Mouse (Mus musculus) myocyte (in vitro differentiated cells): ENCODE data around the gene Lrsam1. TPM values are rescaled to one million over a fixed set of nuclear protein-coding genes. Genes with fewer than 3 reads are reported as not detected.

Experiments used
- H3K27me3 ChIP-seq: one replicate; pipeline ENCODE4 v1.6.1; 2011; ENCODE audit not compliant: control insufficient read depth, insufficient read depth, insufficient read length
- H3K36me3 ChIP-seq: one replicate; pipeline ENCODE4 v1.6.1; 2011; ENCODE audit not compliant: control insufficient read depth, insufficient read depth
- H3K4me2 ChIP-seq: one replicate; pipeline ENCODE4 v1.6.1; 2011; ENCODE audit warnings: low read depth, control low read depth
- H3K4me3 ChIP-seq: one replicate; pipeline ENCODE4 v1.5.1; 2011; ENCODE audit warnings: mild to moderate bottlenecking, control low read depth, moderate library complexity
- H3K79me2 ChIP-seq: one replicate; pipeline ENCODE4 v1.6.1; 2011; ENCODE audit not compliant: control insufficient read depth, insufficient read depth
- H3ac ChIP-seq: one replicate; pipeline ENCODE4 v1.6.1; 2011; ENCODE audit not compliant: control insufficient read depth, insufficient read length
- CEBPB ChIP-seq: IDR thresholded peaks from 2 replicates; pipeline ENCODE4 v1.6.1; 2011; ENCODE audit warnings: mild to moderate bottlenecking, moderate library complexity; ENCODE audit not compliant: poor library complexity, insufficient read depth, severe bottlenecking
- E2F4 ChIP-seq: IDR thresholded peaks from one replicate; pipeline ENCODE4 v1.6.1; 2011; ENCODE audit warnings: mild to moderate bottlenecking, control low read depth, moderate library complexity; ENCODE audit not compliant: insufficient read depth
- MAX ChIP-seq: IDR thresholded peaks from one replicate; pipeline ENCODE4 v1.6.1; 2011; ENCODE audit warnings: low read depth, mild to moderate bottlenecking, control low read depth
- MYOD1 ChIP-seq, 3 experiments: IDR thresholded peaks; one replicate each; pipeline ENCODE4 v1.6.1; 2011; ENCODE audit warnings: control low read depth in 2 of 3, low read depth in 2 of 3, mild to moderate bottlenecking in 2 of 3, moderate library complexity in 1 of 3; ENCODE audit not compliant: insufficient read length in 2 of 3, control insufficient read depth in 1 of 3
- MYOG ChIP-seq, 3 experiments: IDR thresholded peaks; one replicate each; pipeline ENCODE4 v1.6.1; 2011; ENCODE audit warnings: control low read depth in 2 of 3, low read depth in 2 of 3, mild to moderate bottlenecking in 2 of 3; ENCODE audit not compliant: insufficient read length in 2 of 3, control insufficient read depth in 1 of 3, insufficient read depth in 1 of 3
- POLR2A ChIP-seq: IDR thresholded peaks from one replicate; pipeline ENCODE4 v1.6.1; 2011; ENCODE audit warnings: low read depth, mild to moderate bottlenecking, control low read depth, moderate library complexity; ENCODE audit not compliant: insufficient read length
- POLR2AphosphoS2 ChIP-seq: IDR thresholded peaks from one replicate; pipeline ENCODE4 v1.6.1; 2011; ENCODE audit warnings: low read depth, control low read depth; ENCODE audit not compliant: insufficient read length
- REST ChIP-seq: IDR thresholded peaks from one replicate; pipeline ENCODE4 v1.6.1; 2011; ENCODE audit warnings: mild to moderate bottlenecking, control low read depth, moderate library complexity; ENCODE audit not compliant: insufficient read depth, insufficient read length
- SRF ChIP-seq: IDR thresholded peaks from one replicate; pipeline ENCODE4 v1.6.1; 2011; ENCODE audit warnings: low read depth; ENCODE audit not compliant: control insufficient read depth, insufficient read length
- TCF12 ChIP-seq: IDR thresholded peaks from one replicate; pipeline ENCODE4 v1.6.1; 2011; ENCODE audit warnings: mild to moderate bottlenecking, control low read depth; ENCODE audit not compliant: poor library complexity, insufficient read depth, severe bottlenecking
- TCF3 ChIP-seq: IDR thresholded peaks from one replicate; pipeline ENCODE4 v1.6.1; 2011; ENCODE audit warnings: low read depth, control low read depth; ENCODE audit not compliant: insufficient read length
- USF1 ChIP-seq: IDR thresholded peaks from one replicate; pipeline ENCODE4 v1.6.1; 2011; ENCODE audit warnings: low read depth, mild to moderate bottlenecking, control low read depth, moderate library complexity
- polyA plus RNA-seq: library from polyadenylated mRNA; unstranded; fragments of >200 nt; fragmentation: generic; extraction: Trizol; gene quantifications from one replicate; pipeline ENCODE4 v1.2.1, GENCODE M21; 2012; ENCODE audit warnings: missing spikeins

Lrsam1 gene
- polyA plus RNA-seq, 1 experiment, result 11.5 TPM

- Histone ChIP-seq H3K4me3 (peak overlapping the region; percentile 96), H3K27me3 (no peaks in the 10 kb centered on the region), H3K4me2 (peak overlapping the region; percentile 92), H3ac (peak overlapping the region; percentile 95), H3K79me2 (peaks cover 60% of the 10 kb centered on the region), H3K36me3 (no peaks in the 10 kb centered on the region)
- TF ChIP-seq CEBPB (no peak), SRF (no peak), MYOD1 (IDR thresholded peaks at IDR 0.05; ENCODE audit: control insufficient read depth in 1 of 3, insufficient read length in 2 of 3, low read depth in 2 of 3) (no peak), TCF12 (no peak), USF1 (no peak), POLR2AphosphoS2 (no peak), POLR2A (no peak), E2F4 (no peak), REST (no peak), TCF3 (no peak), MAX (no peak), MYOG (IDR thresholded peaks at IDR 0.05; ENCODE audit: control insufficient read depth in 1 of 3, insufficient read depth in 1 of 3, insufficient read length in 2 of 3, low read depth in 2 of 3) (no peak)
These were observed 84.7 kb downstream of the Lrsam1 start for GRCm38 (mm10) chr2:32876490-32877302.

DNA sequence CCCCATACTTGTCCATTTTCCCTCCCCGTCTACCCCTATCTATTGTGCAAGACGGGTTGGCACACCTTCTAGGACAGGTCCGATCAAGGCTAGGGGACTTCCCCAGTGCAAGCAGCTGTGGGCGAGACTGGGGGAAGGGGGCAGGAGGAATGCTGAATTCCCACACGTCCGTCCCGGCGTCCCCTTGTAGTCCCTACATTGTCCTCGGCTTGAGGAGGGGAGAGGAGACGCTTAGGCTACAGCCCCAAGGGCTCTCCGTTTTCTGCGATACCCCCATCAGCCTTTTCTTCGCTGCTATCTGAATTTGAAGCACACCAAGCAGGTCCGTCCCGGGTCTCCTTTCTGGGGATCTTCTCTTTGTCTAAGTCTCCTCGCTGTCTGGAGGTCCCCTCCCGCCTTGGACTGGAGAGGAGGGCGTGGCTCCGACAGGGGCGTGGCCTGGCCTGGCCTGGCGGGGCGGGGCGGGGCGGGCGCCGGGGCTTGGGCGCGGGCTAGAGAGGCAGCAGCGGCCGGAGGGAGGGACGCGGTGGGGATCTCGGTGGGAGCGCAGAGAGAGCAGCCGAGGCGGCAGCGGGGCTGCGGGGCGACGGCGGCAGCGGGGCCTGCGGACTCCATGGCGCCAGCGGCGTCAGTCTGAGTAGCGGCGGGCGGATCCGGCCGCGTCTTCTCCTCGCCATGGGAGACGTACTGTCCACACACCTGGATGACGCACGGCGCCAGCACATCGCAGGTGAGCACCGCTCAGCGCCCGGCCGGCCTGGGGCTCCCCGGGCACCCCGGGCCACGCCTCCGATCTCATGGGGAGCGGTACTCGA lies 85.5 kb downstream of the Lrsam1 start, which contains the start of gene Fam129b:
Gene Fam129b (plus strand): TSS at position 440 of the 815 bp plus-strand sequence.
- Histone ChIP-seq H3K27me3 (no peaks in the 10 kb centered on the region), H3K79me2 (peaks cover 59% of the 10 kb centered on the region), H3K4me2 (peak within 1 kb of the TSS; percentile 92), H3K4me3 (peak within 1 kb of the TSS; percentile 96), H3K36me3 (no peaks in the 10 kb centered on the region), H3ac (peak within 1 kb of the TSS; percentile 95)
- TF ChIP-seq USF1 (no peak), TCF12 (no peak), E2F4 (no peak), MYOG (IDR thresholded peaks at IDR 0.05; ENCODE audit: control insufficient read depth in 1 of 3, insufficient read depth in 1 of 3, insufficient read length in 2 of 3, low read depth in 2 of 3) (peak; percentile 51 to 89 (median 70)), CEBPB (peak; percentile 79), MAX (no peak), REST (no peak), POLR2AphosphoS2 (peak; percentile 90), MYOD1 (IDR thresholded peaks at IDR 0.05; ENCODE audit: control insufficient read depth in 1 of 3, insufficient read length in 2 of 3, low read depth in 2 of 3) (peak in 2 of 3 experiments; percentile 74 to 86), POLR2A (peak; percentile 79), SRF (peak; percentile 52), TCF3 (no peak)

Other genes with a start within 250 kb of the Lrsam1 start
- 76.6 TPM for gene Cdk9, start 248.5 kb downstream of the Lrsam1 start, polyA plus RNA-seq
- gene Sh2d3c, start 240.6 kb downstream of the Lrsam1 start, polyA plus RNA-seq, result 0.52 TPM
- gene 6330409D20Rik, start 220.6 kb downstream of the Lrsam1 start, polyA plus RNA-seq, result not detected
- 37.3 TPM for gene Tor2a, start 204.4 kb downstream of the Lrsam1 start, polyA plus RNA-seq
- 0.16 TPM for gene Ttc16, start 186.0 kb downstream of the Lrsam1 start, polyA plus RNA-seq
- 74.1 TPM for gene Ptrh1, start 185.8 kb downstream of the Lrsam1 start, polyA plus RNA-seq
- 0.30 TPM for gene Cfap157, start 177.2 kb downstream of the Lrsam1 start, polyA plus RNA-seq
- 32.2 TPM for gene Stxbp1, start 114.4 kb downstream of the Lrsam1 start, polyA plus RNA-seq
- gene Fam129b, start 85.5 kb downstream of the Lrsam1 start, polyA plus RNA-seq, result 204 TPM
- 2,628 TPM for gene Rpl12, start 55 bp downstream of the Lrsam1 start, polyA plus RNA-seq
- 13.5 TPM for gene Slc2a8, start 20.5 kb upstream of the Lrsam1 start, polyA plus RNA-seq
- gene Garnl3, start 170.0 kb upstream of the Lrsam1 start, polyA plus RNA-seq, result 2.1 TPM